Mouse (Mus musculus) bone marrow, adult 2 months (tissue): ENCODE data around the gene Slc43a2. TPM values are rescaled to one million over a fixed set of nuclear protein-coding genes. Genes with fewer than 3 reads are reported as not detected.

ENCODE experiments used
- H3K27ac ChIP-seq: fragments of 200-500 bp; 2 replicates; pipeline ENCODE4 v1.5.1; 2012; ENCODE audit warnings: low read depth, mild to moderate bottlenecking, control low read depth, inconsistent platforms, low read length; ENCODE audit not compliant: control insufficient read depth, poor library complexity, insufficient read depth
- H3K4me1 ChIP-seq: fragments of 200-500 bp; 2 replicates; pipeline ENCODE4 v1.6.1; 2011; ENCODE audit warnings: low read length; ENCODE audit not compliant: control insufficient read depth, insufficient read depth
- H3K4me3 ChIP-seq: fragments of 200-500 bp; replicated peaks from 2 replicates; pipeline ENCODE3; 2011; ENCODE audit warnings: mild to moderate bottlenecking, low read depth, low read length, control low read depth; ENCODE audit not compliant: control insufficient read depth
- CTCF ChIP-seq: fragments of 200-500 bp; IDR thresholded peaks from 2 replicates; pipeline ENCODE4 v1.5.1; 2011; ENCODE audit warnings: low read length, control low read depth; ENCODE audit not compliant: control insufficient read depth, insufficient read depth
- POLR2A ChIP-seq: fragments of 200-500 bp; IDR thresholded peaks from 2 replicates; pipeline ENCODE4 v1.6.1; 2011; ENCODE audit warnings: low read depth, mild to moderate bottlenecking, control low read depth, low read length, borderline replicate concordance; ENCODE audit not compliant: control insufficient read depth
- WGBS: fragments of 180-500 bp; shearing (Covaris S2); methylation state at CpG from one replicate; pipeline ENCODE4 v1.1.7; 2018; 5-methylcytosine and 5-hydroxymethylcytosine counted together
- polyA plus RNA-seq: library from polyadenylated mRNA; stranded (reverse); fragments of >200 nt; gene quantifications from 2 replicates; pipeline ENCODE4 v1.2.4, GENCODE M21; 2011; ENCODE audit warnings: low replicate concordance; ENCODE audit not compliant: missing spikeins, insufficient read depth, insufficient read length

Gene Slc43a2
- polyA plus RNA-seq, 1 experiment, result 20.4 TPM

DNA sequence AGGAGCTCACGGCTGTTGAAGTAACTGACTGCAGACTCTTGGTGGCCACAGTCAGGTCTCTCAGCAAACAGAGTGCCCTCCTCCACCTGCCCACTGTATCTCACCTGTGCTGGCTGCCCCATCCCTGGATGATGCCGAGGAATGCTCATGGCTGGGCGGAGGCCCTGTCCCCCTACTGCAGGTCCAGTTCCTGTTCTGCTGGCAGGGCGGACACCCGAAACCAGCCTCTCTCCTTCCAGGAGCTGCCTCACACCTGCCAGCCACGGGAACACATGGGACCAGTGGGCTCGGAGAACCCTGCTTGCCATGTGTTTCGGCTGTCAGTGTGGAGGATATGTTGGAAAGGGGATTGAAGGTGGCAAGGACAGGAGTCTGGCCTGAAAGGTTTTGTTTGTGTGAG, 8.7 kb downstream of the Slc43a2 start:
- WGBS, result 77% methylated on average over 8 of the region's 8 CpGs
- TF ChIP-seq POLR2A (no peak), CTCF (no peak)
- H3K4me3 ChIP-seq, result no peak overlapping the region
- peaks cover 1% of the 10 kb centered on the region for H3K4me1 ChIP-seq
- H3K27ac ChIP-seq, result no peak overlapping the region; the same call in 1 of the 2 replicates

DNA sequence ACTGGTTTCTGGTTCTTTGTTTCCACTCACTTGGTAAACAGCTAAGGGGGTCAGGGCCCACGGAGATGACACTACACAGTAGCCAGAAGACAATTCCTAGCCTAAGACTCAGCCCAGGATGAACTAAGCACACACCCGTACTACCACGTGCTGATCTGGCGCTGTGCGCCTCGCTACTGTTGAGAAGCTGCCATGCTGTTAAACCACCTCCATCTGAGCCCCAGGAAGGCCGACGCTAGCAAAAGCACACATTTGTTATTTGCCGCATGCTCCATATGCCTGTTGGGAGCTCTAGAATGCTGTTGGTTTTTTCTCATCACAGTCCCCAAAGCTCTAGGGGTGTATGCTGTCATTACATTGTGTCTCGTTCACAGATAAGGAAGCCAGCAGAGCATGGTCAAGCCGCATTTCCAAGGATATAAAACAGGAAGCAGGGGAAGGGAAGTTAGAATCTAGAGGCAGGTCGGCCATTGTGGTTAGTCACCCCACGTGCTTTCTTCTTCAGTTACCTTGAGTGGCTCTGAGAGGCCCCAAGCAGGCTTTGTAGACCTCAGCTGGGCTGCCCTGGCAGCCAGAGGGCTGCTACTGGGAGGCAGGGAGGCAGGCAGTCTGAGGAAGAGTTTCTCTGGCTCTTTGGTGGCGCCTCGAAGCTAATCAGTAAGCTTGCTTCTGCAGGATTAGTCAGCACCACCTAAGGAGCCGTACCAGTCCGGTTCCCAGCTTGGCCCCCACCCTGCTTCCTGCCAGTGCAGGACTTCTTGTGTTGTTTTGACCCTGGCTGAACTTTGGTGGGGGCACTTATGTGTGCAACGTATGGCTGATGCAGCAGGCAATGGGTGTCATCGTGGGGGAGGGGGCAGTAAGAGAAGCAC, 9.5 kb downstream of the Slc43a2 start:
- 36% methylated on average over 19 of the region's 19 CpGs for WGBS
- peak overlapping the region; percentile 46 for H3K27ac ChIP-seq
- H3K4me1 ChIP-seq, result peaks cover 1% of the 10 kb centered on the region
- TF ChIP-seq CTCF (no peak), POLR2A (no peak)
- H3K4me3 ChIP-seq, result no peak overlapping the region

DNA sequence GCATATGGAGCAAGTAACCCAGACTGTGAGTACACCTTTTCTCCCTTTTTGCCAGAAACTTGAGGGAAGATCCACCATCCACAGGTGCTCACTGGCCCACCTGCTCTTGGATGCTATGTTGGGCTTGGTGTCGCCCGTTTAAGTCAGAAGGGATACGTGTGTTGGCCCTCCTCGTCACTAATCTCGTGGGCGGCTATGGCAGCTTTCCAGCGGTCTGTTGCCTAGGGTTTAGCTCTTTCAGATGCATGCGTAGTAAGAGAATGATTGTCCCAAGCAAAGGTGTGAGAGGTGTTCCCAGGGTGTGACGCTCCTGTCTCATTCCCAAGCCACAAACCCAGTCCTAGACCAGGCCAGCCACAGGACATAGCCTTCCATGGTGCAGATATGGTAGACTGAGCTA, 13.2 kb downstream of the Slc43a2 start:
- WGBS, result 75% methylated on average over 9 of the region's 9 CpGs
- Histone ChIP-seq H3K4me1 (peaks cover 1% of the 10 kb centered on the region), H3K4me3 (no peak overlapping the region), H3K27ac (no peak overlapping the region)
- TF ChIP-seq POLR2A, result no peak
- TF ChIP-seq CTCF, result no peak

DNA sequence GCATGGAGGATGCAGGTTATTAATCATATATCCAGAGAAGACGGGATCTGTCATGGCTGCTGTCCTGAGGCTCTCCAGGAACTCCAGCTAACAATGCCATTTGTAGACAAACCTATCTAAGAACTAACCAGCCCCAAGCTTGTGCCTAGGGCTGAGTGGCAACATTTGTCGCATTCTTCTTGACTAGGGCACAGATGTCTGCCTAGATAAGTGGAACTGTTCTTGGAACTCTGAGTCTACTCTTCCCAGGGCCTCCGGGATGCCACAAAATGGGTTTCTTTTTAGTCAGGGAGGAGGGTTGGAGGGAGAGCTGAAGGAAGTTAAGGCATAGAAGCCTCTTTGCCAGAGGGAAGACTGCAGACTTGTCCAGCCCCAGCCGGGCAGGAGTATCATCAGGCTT, 14.6 kb downstream of the Slc43a2 start:
- TF ChIP-seq POLR2A (no peak), CTCF (no peak)
- 75% methylated on average over 4 of the region's 4 CpGs for WGBS
- Histone ChIP-seq H3K4me3 (no peak overlapping the region), H3K4me1 (peaks cover 3% of the 10 kb centered on the region), H3K27ac (no peak overlapping the region)

DNA sequence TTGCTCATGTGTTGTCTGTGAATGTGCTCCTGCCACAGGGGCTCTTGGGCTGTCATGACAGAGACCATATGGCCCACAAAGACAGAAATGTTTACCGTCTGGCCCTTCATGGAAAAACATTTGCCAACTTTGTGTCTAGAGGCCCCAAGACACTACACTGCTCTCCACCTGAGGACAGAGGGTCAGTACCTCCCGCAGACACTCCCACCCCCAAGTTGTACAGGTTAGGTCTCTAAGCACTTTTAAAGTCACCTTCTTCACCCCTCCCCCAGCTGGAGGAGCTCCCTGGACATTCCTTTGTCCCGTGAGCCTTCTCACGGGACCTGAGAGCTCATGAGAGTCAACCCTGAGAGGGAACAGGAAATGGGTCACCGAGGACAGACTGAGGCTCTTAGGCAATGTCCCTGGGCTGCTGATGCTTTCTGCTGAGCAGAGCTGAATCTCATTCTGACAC, 18.2 kb downstream of the Slc43a2 start:
- H3K27ac ChIP-seq, result no peak overlapping the region
- 46% methylated on average over 5 of the region's 5 CpGs for WGBS

DNA sequence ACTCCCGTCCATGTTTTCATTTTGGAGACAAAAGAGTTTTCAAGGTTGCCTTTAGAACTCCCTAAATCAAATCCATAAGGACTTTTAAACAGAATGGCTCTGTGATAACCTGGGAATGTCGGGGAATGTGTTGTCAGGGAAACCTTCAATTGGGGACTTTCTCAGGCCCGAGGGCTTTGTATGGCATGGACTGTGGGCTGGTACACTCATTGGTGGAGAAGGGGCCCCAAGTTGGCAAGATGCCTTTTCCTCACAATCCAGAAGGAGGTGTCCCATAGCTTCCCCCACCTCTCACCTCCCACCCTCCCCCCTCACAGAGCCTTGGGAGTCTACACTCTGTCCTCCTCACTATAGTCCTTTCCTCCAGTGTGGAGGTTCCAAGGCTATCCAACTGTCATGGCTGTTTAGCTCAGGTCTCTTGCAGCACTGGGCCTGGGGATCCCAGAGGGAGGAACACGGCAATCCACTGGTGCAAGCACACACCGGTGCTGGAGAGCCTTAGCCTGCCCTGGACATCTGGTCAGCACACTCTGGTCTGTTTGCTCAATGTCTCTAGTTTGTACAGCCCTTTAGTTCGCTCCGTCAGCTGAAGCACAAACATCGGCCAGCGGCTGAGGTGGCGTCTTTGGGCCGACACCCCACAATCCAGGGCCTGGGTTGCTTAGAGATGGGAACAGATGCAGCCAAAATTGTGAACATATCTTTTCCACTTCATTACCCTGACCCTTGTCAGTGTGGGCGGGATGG, 18.9 kb downstream of the Slc43a2 start:
- WGBS, result 84% methylated on average over 12 of the region's 12 CpGs
- no peak overlapping the region; the same call in 1 of the 2 replicates for H3K27ac ChIP-seq
- TF ChIP-seq CTCF (no peak), POLR2A (no peak)

More for the DNA sequence above, 18.2 kb downstream of the Slc43a2 start:
- Histone ChIP-seq H3K4me3 (no peak overlapping the region), H3K4me1 (peaks cover 2% of the 10 kb centered on the region; the same call in 1 of the 2 replicates)
- no peak for TF ChIP-seq POLR2A
- no peak for TF ChIP-seq CTCF

DNA sequence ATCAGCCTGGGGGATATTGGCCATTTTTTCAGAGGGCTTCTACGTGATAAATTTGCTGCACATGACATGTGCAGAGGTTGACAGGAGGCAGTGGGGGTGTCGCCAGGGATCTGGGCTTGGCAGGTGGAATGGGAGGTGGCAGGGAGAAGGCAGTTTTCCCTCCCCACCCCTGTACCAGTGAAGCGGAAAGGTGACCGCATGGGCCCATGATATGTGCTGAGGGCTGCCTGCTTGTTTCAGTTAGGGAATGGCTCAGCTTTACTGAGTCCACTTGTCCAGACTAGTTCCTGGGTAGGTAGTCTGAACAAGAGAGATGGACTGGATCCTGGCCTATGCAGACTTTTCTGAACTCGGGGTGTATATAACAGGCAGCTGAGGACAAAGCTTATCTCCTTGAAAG, 19.8 kb downstream of the Slc43a2 start:
- Histone ChIP-seq H3K4me3 (no peak overlapping the region), H3K27ac (no peak overlapping the region), H3K4me1 (peaks cover 2% of the 10 kb centered on the region; the same call in 1 of the 2 replicates)
- WGBS, result 76% methylated on average over 5 of the region's 5 CpGs
- no peak for TF ChIP-seq CTCF
- no peak for TF ChIP-seq POLR2A

More for the DNA sequence above, 18.9 kb downstream of the Slc43a2 start:
- Histone ChIP-seq H3K4me1 (peaks cover 2% of the 10 kb centered on the region; the same call in 1 of the 2 replicates), H3K4me3 (no peak overlapping the region)

DNA sequence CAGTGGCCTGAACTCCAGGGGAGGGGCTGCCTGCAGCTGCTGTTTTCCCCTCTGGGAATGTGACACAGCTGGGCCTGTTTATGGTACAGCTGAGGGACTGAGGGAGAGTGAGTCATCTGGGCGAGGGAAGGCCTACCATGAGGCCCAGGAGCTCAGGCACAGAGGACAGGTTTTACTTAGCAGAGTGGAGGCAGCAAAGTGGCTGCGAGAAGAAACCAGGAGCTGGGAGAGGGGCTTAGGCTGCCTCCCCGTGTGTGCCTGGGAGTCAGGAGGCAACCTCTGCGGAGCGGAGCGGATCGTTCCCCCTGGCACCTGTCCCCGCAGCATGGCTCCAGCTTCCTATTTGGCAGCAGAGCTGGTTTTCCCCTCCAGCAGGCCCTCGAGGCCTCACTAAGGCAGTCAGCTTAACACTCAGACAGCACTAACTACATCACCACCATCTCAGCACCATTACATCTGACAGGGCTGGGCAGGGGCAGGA, 20.5 kb downstream of the Slc43a2 start:
- Histone ChIP-seq H3K4me3 (no peak overlapping the region), H3K4me1 (peaks cover 2% of the 10 kb centered on the region; the same call in 1 of the 2 replicates), H3K27ac (no peak overlapping the region; the same call in 1 of the 2 replicates)
- TF ChIP-seq CTCF, result no peak
- 79% methylated on average over 9 of the region's 9 CpGs for WGBS
